Mouse (Mus musculus) CH12.LX (cell line): ENCODE data around the gene Nrd1.

Experiments
- CTCF ChIP-seq, 2 experiments: IDR thresholded peaks in 1 of 2; conservative IDR thresholded peaks in 1 of 2; 2 replicates each; pipeline ENCODE4 v1.5.1; 2011 to 2012; ENCODE audit warnings: low read depth in 2 of 2, low read length in 2 of 2, improper control_type of control experiment in 1 of 2, inconsistent platforms in 1 of 2, mild to moderate bottlenecking in 1 of 2, moderate library complexity in 1 of 2
- JUN ChIP-seq: IDR thresholded peaks from 2 replicates; pipeline ENCODE4 v1.6.1; 2011; ENCODE audit warnings: low read depth, mild to moderate bottlenecking, low read length, improper control_type of control experiment, moderate library complexity; ENCODE audit not compliant: insufficient read depth
- MAX ChIP-seq: IDR thresholded peaks from 2 replicates; pipeline ENCODE4 v1.6.1; 2011; ENCODE audit warnings: low read length, improper control_type of control experiment
- UBTF ChIP-seq: IDR thresholded peaks from 2 replicates; pipeline ENCODE4 v1.6.1; 2012; ENCODE audit warnings: low read depth, mild to moderate bottlenecking, inconsistent platforms, low read length, improper control_type of control experiment, moderate library complexity
- ZKSCAN1 ChIP-seq: IDR thresholded peaks from 2 replicates; pipeline ENCODE4 v1.6.1; 2012; ENCODE audit warnings: low read depth, inconsistent platforms, low read length, improper control_type of control experiment, borderline replicate concordance

- TF ChIP-seq JUN = no peak
- TF ChIP-seq CTCF (conservative IDR thresholded peaks at IDR 0.05 in 1 of 2, IDR thresholded peaks at IDR 0.05 in 1 of 2; ENCODE audit: low read depth in 2 of 2, low read length in 2 of 2) = no peak
- no peak for TF ChIP-seq UBTF
- no peak for TF ChIP-seq ZKSCAN1
- no peak for TF ChIP-seq MAX
Measured at GRCm38 (mm10) chr4:109072891-109073290, 72.4 kb downstream of the Nrd1 start.
